Mouse (Mus musculus) hindlimb bud, embryonic 11.5 days (tissue): ENCODE results near the gene Prkd2.

Experiments
- DNase-seq: peaks from one replicate; pipeline ENCODE4 v3.0.0-alpha.2; 2012; ENCODE audit warnings: low read depth, low spot score; ENCODE audit errors: extremely low spot score

Gene Prkd2

DNA sequence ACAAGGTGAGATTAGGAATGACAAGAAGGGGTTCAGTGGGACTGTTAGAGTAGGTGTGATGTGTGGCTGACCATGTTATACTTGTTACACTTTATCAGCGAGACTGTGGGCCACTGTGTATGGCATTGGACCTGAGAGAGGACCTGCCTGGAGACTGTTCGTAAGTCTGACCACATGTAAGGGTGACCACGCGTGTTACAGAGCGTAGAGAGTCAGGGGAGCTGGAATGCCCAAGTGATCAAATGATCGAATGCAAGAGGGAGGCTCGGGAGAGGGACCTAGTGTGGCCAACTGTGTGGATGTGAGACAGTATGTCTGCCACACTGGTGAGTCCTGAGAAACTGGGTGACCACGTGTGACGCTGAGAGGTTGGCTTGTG is 49.6 kb downstream of the Prkd2 start:
- no peak for DNase-seq

DNA sequence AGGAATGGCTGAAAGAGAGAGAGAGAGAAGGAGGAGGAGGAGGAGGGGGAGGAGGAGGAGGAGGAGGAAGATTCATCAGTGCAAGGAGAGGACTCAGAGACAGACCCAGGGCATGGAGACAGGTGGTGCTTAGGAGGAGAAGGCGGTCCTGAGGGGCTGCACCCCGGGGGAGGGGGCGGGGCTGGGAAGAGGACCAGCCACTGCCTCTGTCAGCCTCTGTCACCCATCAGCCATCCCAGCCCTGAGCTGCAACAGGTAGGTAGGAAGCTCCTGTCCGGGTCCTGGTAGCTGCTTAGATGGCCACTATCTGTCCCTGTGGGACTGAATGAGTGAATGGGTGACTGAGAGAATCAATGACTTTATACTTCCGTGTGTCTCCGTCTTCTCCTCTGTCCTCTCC is 50.9 kb downstream of the Prkd2 start:
- no peak for DNase-seq

DNA sequence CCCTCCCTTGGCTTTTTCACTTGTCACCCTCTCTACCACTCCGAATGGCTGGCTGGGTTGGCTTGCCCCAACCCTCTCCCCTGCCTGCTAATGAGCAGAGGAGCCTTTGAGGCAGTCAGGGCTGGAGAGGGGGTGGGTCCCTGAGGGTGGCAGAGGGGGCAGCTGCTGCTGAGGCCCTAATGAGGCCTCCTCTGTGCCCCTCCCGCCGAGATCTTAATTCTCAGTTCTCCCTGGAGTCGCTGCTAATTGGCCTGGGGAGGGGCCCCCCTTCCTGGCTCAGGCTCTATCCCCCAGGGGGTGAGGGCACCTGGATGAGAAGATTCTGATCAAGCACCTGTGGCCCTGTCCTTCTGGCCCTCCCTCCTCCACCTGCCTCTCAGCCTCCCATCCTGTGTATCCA is 51.6 kb downstream of the Prkd2 start:
- DNase-seq = no peak

DNA sequence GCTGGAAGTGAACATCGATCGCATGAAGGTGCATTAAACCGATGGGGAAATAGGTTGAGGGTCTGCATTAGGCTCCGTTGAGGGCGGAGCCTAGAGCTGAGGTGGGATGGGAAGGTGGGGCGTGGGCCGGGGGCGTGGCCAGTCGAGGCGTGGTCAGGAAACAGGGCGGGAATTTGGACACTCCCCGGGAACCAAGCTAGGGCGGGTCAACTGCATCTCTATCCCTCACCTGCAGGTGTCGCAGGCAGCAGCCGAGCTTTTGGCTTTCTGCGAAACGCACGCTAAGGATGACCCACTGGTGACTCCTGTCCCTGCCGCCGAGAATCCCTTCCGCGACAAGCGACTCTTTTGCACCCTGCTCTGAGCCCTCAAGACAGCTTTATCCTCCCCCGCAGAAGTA is 52.3 kb downstream of the Prkd2 start:
- DNase-seq = peak; percentile 68

DNA sequence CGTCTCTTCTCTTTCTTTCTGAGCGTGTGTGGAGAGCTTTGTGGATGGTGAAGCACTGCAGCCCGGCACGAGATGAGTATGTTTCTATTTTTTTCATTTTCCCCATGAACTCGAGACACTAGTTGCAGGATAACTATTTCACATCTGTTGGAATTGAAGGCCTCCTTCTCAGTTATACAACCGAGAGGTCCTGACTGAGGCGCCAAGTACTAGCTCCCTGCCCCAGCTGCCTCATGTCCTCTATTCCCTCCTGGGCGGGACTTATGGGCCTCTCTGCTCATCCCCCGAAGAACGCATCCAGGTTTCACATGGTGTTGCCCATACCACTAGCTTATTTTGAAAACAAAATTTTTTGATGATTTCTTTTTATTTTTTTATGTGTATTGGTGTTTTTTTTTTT is 52.8 kb downstream of the Prkd2 start:
- DNase-seq = no peak

DNA sequence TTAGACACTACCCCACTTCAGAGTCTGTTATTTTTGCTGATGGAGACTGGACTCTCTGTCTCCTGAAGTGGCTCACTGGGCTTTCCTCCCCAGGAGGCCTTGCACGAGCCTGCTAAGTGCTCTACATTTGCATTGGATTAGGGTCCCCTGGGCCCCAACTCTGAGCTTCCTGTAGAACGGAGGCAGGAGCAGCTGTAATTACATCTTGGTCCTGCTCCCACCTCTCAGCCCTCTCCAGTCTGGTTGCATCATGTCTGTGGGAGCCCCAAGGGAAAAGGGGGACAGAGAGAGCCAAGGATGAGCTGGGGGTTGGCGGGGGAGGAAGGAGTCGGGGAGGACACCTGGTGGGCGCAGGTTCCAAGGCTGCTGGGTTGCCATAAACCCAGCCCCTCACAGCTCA is 57.8 kb downstream of the Prkd2 start:
- DNase-seq = no peak

DNA sequence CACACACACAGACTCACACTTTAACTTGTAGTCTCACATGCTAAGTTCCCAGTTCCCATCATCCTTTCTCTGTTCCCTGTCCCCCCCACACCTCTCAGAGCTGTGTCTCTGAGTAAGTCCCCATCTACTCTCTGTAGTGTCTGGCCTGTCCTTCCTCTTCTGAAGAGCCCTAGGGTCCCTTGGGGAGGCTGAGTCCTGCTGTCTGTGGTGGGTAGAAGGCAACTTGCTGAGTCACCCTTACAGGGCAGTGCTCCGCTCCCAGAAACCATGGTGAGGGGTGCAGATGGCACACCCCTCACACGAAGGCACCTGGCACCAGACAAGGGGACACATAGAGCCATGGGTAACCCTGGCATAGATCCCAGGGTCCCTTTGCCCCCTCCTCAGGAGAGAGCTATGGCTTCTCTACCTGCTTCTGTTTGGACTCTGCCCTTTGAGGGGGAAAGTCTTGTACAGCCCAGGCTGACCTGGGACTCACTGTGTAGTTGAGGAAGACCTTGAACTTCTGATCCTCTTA is 60.8 kb downstream of the Prkd2 start:
- no peak for DNase-seq

DNA sequence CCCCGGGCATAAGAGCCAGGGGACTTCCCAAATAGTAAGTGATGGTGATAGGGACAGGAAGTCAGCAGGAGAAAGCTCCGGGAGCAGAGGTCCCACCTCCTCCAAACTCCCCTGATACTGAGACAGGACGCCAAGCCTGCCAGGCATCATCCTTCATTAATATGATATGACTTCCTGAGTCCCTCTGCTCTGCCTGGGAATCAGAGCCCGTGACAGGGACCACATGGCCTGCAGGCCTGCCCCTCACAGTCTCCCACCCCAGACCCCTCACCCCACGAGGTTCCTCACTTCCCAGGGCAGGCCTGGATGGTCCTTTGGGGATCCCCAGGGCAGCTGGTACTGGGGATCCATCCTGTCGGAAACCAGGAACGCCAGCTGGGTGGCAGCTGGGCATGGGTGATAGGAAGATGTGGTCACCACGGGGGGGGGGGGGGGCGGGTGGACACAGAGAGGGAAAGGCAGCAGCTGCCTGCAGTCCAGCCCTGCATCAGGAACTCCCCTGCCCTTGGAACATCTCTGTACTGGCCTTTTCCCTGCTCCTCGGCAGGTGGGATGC is 61.5 kb downstream of the Prkd2 start:
- DNase-seq = no peak

DNA sequence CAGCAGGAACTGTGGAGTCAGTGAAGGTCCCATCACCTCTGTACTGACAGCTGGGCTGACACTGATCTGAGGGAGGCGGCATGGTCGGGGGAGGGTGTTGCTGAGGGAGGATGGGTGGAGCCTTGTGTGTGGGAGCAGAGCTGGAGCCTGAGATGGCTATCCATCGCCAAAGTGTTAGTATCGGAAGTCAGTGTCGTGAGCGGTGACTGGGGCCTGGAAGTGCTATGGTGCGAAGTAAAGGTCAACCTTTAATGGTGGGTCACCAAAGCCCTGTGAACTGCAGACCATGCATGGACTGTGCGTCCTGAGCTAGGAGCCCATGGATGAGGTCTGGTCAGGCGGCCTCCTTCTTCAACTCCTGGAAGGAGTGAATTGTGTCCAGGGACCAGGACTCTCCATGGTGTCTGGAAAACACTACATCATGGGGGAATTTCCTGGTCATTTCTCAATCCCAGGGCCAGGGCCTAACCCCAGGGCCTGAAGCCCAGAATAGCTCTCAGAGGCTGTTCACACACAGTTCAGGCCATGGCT is 62.9 kb downstream of the Prkd2 start:
- no peak for DNase-seq

DNA sequence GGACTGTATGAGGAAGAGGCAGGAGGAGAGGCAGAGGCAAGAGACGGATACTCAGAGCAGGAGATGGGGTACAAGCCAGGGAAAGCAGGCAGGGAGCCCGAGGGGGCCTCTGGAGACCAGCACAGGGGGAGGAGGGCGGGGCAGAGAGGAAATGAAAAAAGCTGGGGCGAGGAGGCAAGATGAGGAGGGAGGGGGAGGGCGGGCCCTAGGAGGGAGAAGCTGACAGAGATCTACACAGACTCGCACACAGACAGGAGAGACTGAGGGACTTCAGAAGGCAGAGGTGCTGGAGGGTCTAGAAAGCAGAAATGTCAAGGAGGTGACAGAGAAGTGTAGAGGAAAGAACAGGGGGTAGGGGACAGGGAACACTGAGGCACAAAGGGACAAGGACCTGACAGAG is 63.6 kb downstream of the Prkd2 start, which contains the start of gene Ptgir:
Gene Ptgir, plus strand, starts transcription at position 210 of the 400 bp plus-strand sequence.
- no peak for DNase-seq

DNA sequence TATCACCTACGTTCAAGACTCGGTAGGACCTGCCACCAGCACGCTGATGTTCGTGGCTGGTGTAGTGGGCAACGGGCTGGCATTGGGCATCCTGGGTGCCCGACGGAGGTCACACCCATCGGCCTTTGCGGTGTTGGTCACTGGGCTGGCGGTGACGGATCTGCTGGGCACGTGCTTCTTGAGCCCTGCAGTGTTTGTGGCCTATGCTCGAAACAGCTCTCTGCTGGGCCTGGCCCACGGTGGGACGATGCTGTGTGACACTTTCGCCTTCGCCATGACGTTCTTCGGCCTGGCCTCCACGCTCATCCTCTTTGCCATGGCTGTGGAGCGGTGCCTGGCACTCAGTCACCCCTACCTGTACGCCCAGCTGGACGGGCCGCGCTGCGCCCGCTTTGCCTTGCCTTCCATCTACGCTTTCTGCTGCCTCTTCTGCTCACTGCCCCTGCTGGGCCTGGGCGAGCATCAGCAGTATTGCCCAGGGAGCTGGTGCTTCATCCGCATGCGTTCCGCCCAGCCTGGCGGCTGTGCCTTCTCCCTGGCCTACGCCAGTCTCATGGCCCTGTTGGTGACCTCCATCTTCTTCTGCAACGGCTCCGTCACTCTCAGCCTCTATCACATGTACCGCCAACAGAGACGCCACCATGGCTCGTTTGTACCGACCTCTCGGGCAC is 64.3 kb downstream of the Prkd2 start:
- no peak for DNase-seq

DNA sequence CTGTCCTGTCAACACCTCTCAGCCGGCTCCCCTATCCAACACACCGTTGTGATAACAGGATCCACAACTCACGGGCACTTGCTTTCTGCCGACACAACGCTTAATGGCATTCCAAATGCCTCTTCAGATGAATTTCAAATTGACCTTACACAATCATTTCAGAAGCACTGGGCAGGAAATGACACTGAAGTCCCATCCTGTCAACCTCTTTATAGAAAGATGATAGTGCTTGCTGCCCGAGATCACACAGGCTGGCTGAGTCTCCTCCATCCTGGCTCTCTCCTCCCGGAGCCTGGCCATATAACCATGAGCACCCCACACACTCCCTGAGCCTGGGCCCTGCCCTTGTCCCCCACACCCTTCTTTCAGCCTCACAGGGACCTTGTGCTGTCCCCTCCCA is 65.1 kb downstream of the Prkd2 start:
- DNase-seq = no peak

DNA sequence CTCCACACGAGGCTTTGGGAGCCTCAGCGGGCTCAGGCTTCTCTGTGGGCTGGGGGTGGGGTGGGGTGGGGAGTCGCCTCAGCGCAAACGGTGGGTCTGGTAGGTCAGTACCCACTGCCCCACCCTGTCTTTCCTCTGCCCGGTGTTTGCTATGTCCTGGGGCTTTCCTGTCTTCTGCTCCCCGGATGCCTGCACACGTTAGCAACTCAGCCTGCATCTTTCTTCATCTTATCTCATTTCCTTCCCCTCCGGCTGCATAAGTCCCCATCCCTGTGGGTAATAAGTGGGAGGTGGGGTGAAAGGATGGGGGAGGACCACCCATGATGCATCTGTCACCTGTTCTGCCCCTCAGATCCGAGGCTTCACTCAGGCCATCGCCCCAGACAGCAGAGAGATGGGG is 65.7 kb downstream of the Prkd2 start:
- DNase-seq = no peak

DNA sequence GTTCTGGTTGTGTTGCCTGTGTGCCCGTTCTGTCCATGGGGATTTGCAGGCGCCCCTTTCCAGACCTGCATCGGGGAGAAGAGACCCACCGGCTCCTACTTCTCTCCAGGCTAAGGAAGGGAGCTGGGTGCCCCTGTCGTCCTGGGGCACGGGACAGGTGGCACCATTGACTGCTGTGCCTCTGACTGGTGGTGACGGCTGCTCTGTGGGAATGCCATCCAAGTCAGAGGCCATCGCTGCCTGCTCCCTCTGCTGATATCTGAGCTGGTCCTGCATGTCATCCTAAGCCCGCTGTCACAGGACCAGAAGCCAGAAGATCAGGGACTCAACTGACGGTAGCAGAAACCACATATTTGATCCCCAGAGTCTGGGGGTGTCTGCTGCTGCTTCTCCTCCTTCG is 66.2 kb downstream of the Prkd2 start:
- no peak for DNase-seq

DNA sequence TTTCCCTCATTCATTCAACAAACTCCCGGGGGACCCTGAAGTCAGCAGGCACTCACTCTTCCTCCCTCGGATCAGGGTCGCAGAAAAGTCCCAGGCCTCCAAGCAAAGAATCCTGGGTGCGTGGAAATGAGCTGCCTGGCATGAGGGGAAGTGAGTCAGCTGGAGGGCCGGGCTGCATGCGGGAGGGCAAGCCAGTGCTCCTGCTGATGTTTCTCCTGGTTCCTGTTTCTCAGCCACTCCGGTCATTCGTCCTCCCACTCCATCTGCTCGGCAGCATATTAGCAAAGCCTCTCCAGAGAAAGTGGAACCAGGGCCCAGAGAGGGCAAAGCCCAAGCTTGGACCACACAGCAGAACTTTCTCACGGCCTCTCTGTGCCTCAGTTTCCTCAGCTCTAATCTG is 67.2 kb downstream of the Prkd2 start:
- DNase-seq = no peak

DNA sequence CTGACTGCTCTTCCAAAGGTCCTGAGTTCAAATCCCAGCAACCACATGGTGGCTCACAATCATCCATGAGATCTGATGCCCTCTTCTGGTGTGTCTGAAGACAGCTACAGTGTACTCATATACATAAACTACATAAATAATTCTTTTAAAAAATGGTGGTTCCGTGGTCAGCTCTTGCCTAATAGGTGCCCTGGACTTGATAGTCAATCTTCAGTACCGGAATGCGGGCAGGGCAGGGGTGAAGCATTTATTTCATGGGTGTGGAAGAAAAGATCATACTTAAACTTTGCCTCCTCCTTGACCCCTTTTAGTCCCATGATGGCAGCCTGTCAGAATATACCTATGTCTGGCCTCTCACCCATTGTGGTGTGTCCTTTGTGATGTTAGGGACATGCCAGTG is 69.2 kb downstream of the Prkd2 start:
- no peak for DNase-seq

DNA sequence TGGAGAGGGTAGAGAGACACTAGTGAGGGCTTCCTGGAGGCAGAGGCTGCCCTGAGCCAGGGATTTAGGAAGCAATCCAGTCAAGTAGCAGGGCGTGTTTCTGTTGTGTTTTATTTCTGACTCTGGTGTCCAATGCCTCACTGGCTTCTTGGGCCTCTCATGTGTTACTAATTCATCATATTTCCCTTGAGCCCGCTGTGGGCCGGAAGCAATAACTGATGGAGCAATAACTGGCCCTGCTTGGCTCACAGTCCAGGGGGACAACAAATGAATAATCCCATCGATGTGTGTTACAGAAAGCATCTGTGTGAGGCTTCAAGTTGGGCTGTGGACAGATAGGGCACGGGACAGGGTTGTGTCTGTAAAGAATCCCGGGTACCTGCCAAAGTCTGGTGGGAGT is 69.7 kb downstream of the Prkd2 start:
- no peak for DNase-seq

DNA sequence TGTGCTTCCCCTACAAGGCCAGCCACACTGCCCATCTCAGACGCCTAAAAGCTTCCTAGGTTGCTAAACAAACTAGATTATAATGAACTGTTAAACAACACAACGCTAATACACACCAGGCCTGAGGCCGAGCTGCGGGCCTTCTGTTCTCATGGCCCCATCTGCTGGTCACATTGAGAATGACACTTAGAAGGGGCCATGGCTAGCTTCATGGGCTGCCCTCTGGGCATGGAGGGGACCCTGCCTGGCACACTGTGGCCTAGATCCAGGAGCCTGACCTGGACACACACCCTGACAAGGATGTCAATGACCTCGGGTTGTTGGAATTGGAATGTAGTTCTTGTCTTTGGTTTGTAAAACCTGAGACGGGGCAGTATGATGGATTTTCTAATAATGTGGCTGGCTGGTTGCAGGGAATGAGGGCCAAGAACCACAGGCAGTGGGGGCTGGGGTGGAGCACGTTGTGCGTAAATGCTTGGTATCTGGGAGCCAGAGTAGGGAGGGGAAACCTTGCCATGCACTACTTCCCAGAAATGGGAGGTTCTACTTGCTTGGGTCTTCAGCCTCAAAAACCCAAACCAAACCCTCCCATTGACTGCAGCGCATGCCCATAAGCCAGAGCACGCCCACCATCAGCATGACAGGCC is 71.2 kb downstream of the Prkd2 start:
- no peak for DNase-seq

DNA sequence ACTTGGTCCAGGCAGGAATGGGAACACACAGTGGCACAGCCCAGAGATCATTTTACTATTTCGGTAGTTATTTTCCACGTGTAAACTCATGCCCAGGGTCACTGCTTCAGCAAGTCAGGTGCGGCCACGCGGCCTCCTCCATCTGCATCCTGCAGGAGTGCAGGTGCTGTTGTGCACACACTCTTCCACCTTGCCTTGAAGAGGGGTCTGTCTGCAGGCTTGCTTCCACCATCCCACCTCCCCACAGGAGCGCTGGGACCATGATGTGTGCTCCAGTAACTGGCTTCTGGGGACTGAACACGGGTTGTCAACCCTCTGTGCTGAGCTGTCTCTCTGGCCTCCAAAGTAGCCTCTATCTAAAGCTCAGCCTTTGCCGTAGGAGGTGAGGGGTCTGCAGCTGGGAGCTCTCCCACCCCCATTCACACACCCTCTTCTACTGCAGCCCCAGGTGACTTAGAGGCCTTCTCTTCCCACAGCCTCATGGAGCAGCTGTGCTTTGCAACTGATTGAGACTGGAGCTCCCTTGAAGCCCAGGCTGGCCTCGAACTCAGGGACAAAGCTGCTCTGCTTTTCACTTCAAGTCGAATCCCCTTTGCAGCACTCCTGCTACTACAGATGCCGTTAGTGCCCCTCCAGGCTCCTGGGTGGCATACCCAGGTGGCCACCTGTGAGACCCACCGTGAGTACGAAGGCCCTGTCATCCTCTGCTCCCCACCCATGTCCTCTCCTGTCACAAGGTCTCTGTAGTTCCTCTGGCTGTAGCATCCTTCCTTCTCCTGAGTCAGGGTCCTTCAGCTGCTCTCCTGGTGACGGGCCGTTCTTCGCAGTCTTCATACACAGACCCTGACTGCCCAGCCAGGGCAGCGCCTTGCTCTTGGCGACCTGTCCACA is 72.0 kb downstream of the Prkd2 start:
- no peak for DNase-seq

DNA sequence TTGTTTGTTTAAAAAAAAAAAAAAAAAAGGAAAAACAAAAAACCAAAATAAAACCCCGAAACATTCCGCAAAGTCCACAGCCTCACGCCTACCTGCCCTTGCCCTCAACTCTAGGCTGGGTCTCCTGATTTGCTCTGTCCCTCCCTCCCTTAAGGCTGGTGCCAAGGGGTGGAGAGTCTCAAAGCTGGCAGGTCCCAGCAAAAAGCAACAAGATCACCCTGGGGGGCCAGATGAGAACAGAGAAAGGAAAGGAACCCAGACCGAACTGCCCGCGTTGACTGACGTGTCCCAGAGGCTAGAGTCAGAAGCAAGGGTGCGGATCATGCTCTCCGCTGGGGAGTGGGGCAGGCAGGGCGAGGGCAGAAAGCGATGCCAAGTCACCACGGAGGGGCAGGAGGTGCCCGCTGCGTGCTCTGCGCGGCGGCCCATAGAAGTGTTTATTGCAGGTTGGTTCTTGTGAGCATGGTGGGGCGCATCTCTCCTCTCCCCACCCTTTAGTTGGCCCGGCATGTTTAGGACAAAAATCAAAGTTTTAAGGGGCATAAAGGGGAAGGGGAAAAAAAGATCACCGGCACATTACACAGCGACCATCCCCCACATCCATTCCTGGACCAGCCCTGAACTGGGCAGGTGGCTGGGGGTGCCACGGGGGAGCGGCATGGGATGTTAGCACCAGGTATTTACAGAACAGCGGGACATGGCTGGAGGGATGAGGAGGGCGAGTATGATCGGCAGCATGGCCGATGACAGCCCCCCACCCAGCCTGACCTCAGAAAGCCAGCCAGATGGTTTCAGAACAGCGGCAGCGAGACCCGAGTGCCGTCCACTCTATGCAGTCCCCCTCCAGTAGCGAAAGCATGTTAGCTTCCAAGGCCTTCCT is 73.0 kb downstream of the Prkd2 start:
- DNase-seq = no peak
